Mouse (Mus musculus) intestine, postnatal 0 days (tissue): Measurements from ENCODE around the gene Tmem51. TPM values are rescaled to one million over a fixed set of nuclear protein-coding genes. Genes with fewer than 3 reads are reported as not detected.

Experiments used
- ATAC-seq: fragments of 200-750 bp; cut with Nextera tagmentation; 2 replicates; pipeline ENCODE4 v1.8.0; 2017; ENCODE audit warnings: mild to moderate bottlenecking, moderate TSS enrichment, moderate library complexity
- H3K27ac ChIP-seq: fragments of 300-500 bp; sonication (generic); 2 replicates; pipeline ENCODE4 v1.5.1; 2014; ENCODE audit warnings: mild to moderate bottlenecking, low read depth, low read length, moderate library complexity
- H3K27me3 ChIP-seq: fragments of 300-500 bp; sonication (generic); replicated peaks from 2 replicates; pipeline ENCODE4 v1.6.1; 2014; ENCODE audit warnings: low read length, mixed read lengths; ENCODE audit not compliant: control insufficient read depth, insufficient read depth
- H3K36me3 ChIP-seq: fragments of 300-500 bp; sonication (generic); 2 replicates; pipeline ENCODE4 v1.6.1; 2014; ENCODE audit warnings: mild to moderate bottlenecking, moderate library complexity; ENCODE audit not compliant: control insufficient read depth, insufficient read depth
- H3K4me1 ChIP-seq: fragments of 300-500 bp; sonication (generic); replicated peaks from 2 replicates; pipeline ENCODE4 v1.6.1; 2014; ENCODE audit warnings: antibody characterized with exemption, low read length, mixed read lengths; ENCODE audit not compliant: control insufficient read depth, insufficient read depth
- H3K4me2 ChIP-seq: fragments of 300-500 bp; sonication (generic); replicated peaks from 2 replicates; pipeline ENCODE4 v1.6.1; 2014; ENCODE audit warnings: low read depth, mild to moderate bottlenecking, moderate library complexity
- H3K4me3 ChIP-seq: fragments of 300-500 bp; sonication (generic); 2 replicates; pipeline ENCODE4 v1.5.1; 2014; ENCODE audit warnings: low read depth, low read length
- H3K9ac ChIP-seq: fragments of 300-500 bp; sonication (generic); 2 replicates; pipeline ENCODE4 v1.6.1; 2014; ENCODE audit warnings: mild to moderate bottlenecking, low read depth, low read length
- H3K9me3 ChIP-seq: fragments of 300-500 bp; sonication (generic); 2 replicates; pipeline ENCODE4 v1.6.1; 2016; ENCODE audit warnings: mixed run types; ENCODE audit not compliant: control insufficient read depth
- CTCF ChIP-seq: sonication (generic); IDR thresholded peaks from 2 replicates; pipeline ENCODE4 v1.5.1; 2016; ENCODE audit warnings: low read depth, mild to moderate bottlenecking, control low read depth, antibody characterized with exemption, moderate library complexity
- whole genome bisulfite sequencing: fragments of 180-500 bp; shearing (Covaris S2); extraction: QIAGEN DNeasy Blood & Tissue Kit; methylation state at CpG from one replicate; pipeline ENCODE4 v1.1.7; 2014; 5-methylcytosine and 5-hydroxymethylcytosine counted together
- polyA plus RNA-seq: library from polyadenylated mRNA; unstranded; fragments of >200 nt; fragmentation: Nextera tagmentation; extraction: Ambion mirVana; gene quantifications from 2 replicates; pipeline ENCODE4 v1.2.1, GENCODE M21; 2015

Gene Tmem51
- polyA plus RNA-seq, 1 experiment from 2014 or later: 212 TPM

- WGBS: 82% methylated on average over 12 of the region's 12 CpGs
- no peaks in the 10 kb centered on the region for H3K9me3 ChIP-seq
- H3K9ac ChIP-seq: no peak overlapping the region
- H3K4me1 ChIP-seq: no peaks in the 10 kb centered on the region
- no peak overlapping the region for H3K4me2 ChIP-seq
- H3K27ac ChIP-seq: no peak overlapping the region
- H3K27me3 ChIP-seq: no peaks in the 10 kb centered on the region
- H3K36me3 ChIP-seq: no peaks in the 10 kb centered on the region; the same call in 1 of the 2 replicates
- H3K4me3 ChIP-seq: no peak overlapping the region
- TF ChIP-seq CTCF: no peak
- no peak for ATAC-seq
These were observed 33.9 kb upstream of the Tmem51 start for GRCm38 (mm10) chr4:142117993-142118392.

GRCm38 (mm10) chr4:142113306-142113705 is 29.2 kb upstream of the Tmem51 start:
- H3K9me3 ChIP-seq: no peaks in the 10 kb centered on the region
- WGBS: 30% methylated on average over 8 of the region's 8 CpGs
- no peaks in the 10 kb centered on the region for H3K4me1 ChIP-seq
- TF ChIP-seq CTCF: peak; percentile 86
- H3K4me2 ChIP-seq: no peak overlapping the region
- H3K4me3 ChIP-seq: no peak overlapping the region
- H3K9ac ChIP-seq: no peak overlapping the region
- no peaks in the 10 kb centered on the region; the same call in 1 of the 2 replicates for H3K36me3 ChIP-seq
- no peaks in the 10 kb centered on the region for H3K27me3 ChIP-seq
- ATAC-seq: no peak
- no peak overlapping the region for H3K27ac ChIP-seq

GRCm38 (mm10) chr4:142103081-142103671 is 19.1 kb upstream of the Tmem51 start:
- no peaks in the 10 kb centered on the region for H3K9me3 ChIP-seq
- H3K9ac ChIP-seq: no peak overlapping the region
- no peak overlapping the region for H3K27ac ChIP-seq
- H3K27me3 ChIP-seq: no peaks in the 10 kb centered on the region
- no peak for TF ChIP-seq CTCF
- WGBS: 49% methylated on average over 12 of the region's 12 CpGs
- H3K4me3 ChIP-seq: no peak overlapping the region
- no peaks in the 10 kb centered on the region; the same call in 1 of the 2 replicates for H3K36me3 ChIP-seq
- 0 out of 2 replicates have a peak, but pooled peaks cover 1% of the 10 kb centered on the region for H3K4me1 ChIP-seq
- no peak for ATAC-seq
- no peak overlapping the region for H3K4me2 ChIP-seq

- Histone ChIP-seq H3K4me1 (0 out of 2 replicates have a peak, but pooled peaks cover 3% of the 10 kb centered on the region), H3K9me3 (no peaks in the 10 kb centered on the region), H3K36me3 (no peaks in the 10 kb centered on the region), H3K4me2 (peak overlapping the region; percentile 55), H3K27ac (no peak overlapping the region), H3K4me3 (no peak overlapping the region), H3K9ac (no peak overlapping the region), H3K27me3 (no peaks in the 10 kb centered on the region)
- WGBS: 6% methylated on average over 8 of the region's 8 CpGs
- ATAC-seq: peak; percentile 42; the same call in 1 of the 2 replicates
- TF ChIP-seq CTCF: peak; percentile 88
These were observed 14.2 kb upstream of the Tmem51 start for GRCm38 (mm10) chr4:142098303-142098702.

- Histone ChIP-seq H3K9ac (no peak overlapping the region), H3K9me3 (no peaks in the 10 kb centered on the region), H3K4me1 (0 out of 2 replicates have a peak, but pooled peaks cover 3% of the 10 kb centered on the region), H3K27me3 (no peaks in the 10 kb centered on the region), H3K27ac (no peak overlapping the region), H3K4me2 (peak overlapping the region; percentile 55), H3K36me3 (no peaks in the 10 kb centered on the region), H3K4me3 (no peak overlapping the region)
- no peak for TF ChIP-seq CTCF
- WGBS: 28% methylated on average over 5 of the region's 5 CpGs
- ATAC-seq: peak; percentile 42; the same call in 1 of the 2 replicates
These were observed 13.8 kb upstream of the Tmem51 start for GRCm38 (mm10) chr4:142097871-142098270.

- no peak for TF ChIP-seq CTCF
- Histone ChIP-seq H3K27me3 (no peaks in the 10 kb centered on the region), H3K9ac (no peak overlapping the region), H3K36me3 (no peaks in the 10 kb centered on the region), H3K27ac (no peak overlapping the region), H3K4me1 (0 out of 2 replicates have a peak, but pooled peaks cover 3% of the 10 kb centered on the region), H3K9me3 (no peaks in the 10 kb centered on the region), H3K4me2 (no peak overlapping the region), H3K4me3 (no peak overlapping the region)
- no peak for ATAC-seq
- 65% methylated on average over 15 of the region's 15 CpGs for WGBS
These were observed 11.6 kb upstream of the Tmem51 start for GRCm38 (mm10) chr4:142095513-142096241.
